Mouse (Mus musculus): ENCODE measurements at regions not wholly inside any gene's neighbourhood (a gene's known extent, or its start where the extent isn't known, plus 50 kb on each side); places are given as distances from the start of the nearest gene placed in this dataset.

GRCm38 (mm10) chr12:10817516-10817915, 333.3 kb downstream of the Kcns3 start:
- no peaks in the 10 kb centered on the region for H3K27me3 ChIP-seq (ENCODE audit: control insufficient read depth, insufficient read depth, low read length)
- H3K4me2 ChIP-seq (replicated peaks; ENCODE audit: low read depth, low read length, severe bottlenecking), result no peak overlapping the region
- no peaks in the 10 kb centered on the region for H3K9me3 ChIP-seq (ENCODE audit: control insufficient read depth, low read length)
- no peak overlapping the region for H3K27ac ChIP-seq (replicated peaks; ENCODE audit: low read depth, low read length)
- DNase-seq (ENCODE audit: low spot score), result no peak
- no peak for TF ChIP-seq POLR2A (IDR thresholded peaks at IDR 0.05; ENCODE audit: borderline replicate concordance, extremely low read depth, insufficient read depth, insufficient read length)
- WGBS, result 82% methylated on average over 2 of the region's 2 CpGs
- H3K4me3 ChIP-seq (replicated peaks; ENCODE audit: low read length), result no peak overlapping the region
- ATAC-seq (ENCODE audit: low FRiP score, low read depth), result no peak
- H3K36me3 ChIP-seq (ENCODE audit: control insufficient read depth, insufficient read depth, low read length), result no peaks in the 10 kb centered on the region
- no peaks in the 10 kb centered on the region for H3K4me1 ChIP-seq (ENCODE audit: control insufficient read depth, insufficient read depth, low read length)
- H3K9ac ChIP-seq (ENCODE audit: low read depth, low read length, severe bottlenecking), result no peak overlapping the region

- DNase-seq (ENCODE audit: low spot score), result no peak
- no peaks in the 10 kb centered on the region for H3K27me3 ChIP-seq (ENCODE audit: control insufficient read depth, insufficient read depth, low read length)
- no peaks in the 10 kb centered on the region for H3K4me1 ChIP-seq (ENCODE audit: control insufficient read depth, insufficient read depth, low read length)
- H3K9ac ChIP-seq (ENCODE audit: low read depth, low read length, severe bottlenecking), result no peak overlapping the region
- ATAC-seq (ENCODE audit: low FRiP score, low read depth), result no peak
- H3K4me2 ChIP-seq (replicated peaks; ENCODE audit: low read depth, low read length, severe bottlenecking), result no peak overlapping the region
- no peak overlapping the region for H3K27ac ChIP-seq (replicated peaks; ENCODE audit: low read depth, low read length)
- no peaks in the 10 kb centered on the region for H3K36me3 ChIP-seq (ENCODE audit: control insufficient read depth, insufficient read depth, low read length)
- H3K9me3 ChIP-seq (ENCODE audit: control insufficient read depth, low read length), result no peaks in the 10 kb centered on the region
- TF ChIP-seq POLR2A (IDR thresholded peaks at IDR 0.05; ENCODE audit: borderline replicate concordance, extremely low read depth, insufficient read depth, insufficient read length), result no peak
- no peak overlapping the region for H3K4me3 ChIP-seq (replicated peaks; ENCODE audit: low read length)
Measured at GRCm38 (mm10) chr12:10810597-10810996, 340.3 kb downstream of the Kcns3 start.

- H3K4me3 ChIP-seq (replicated peaks; ENCODE audit: low read length), result no peak overlapping the region
- no peaks in the 10 kb centered on the region for H3K9me3 ChIP-seq (ENCODE audit: control insufficient read depth, low read length)
- DNase-seq (ENCODE audit: low spot score), result no peak
- TF ChIP-seq POLR2A (IDR thresholded peaks at IDR 0.05; ENCODE audit: borderline replicate concordance, extremely low read depth, insufficient read depth, insufficient read length), result no peak
- 62% methylated on average over 2 of the region's 2 CpGs for WGBS
- H3K4me1 ChIP-seq (ENCODE audit: control insufficient read depth, insufficient read depth, low read length), result no peaks in the 10 kb centered on the region
- H3K27me3 ChIP-seq (ENCODE audit: control insufficient read depth, insufficient read depth, low read length), result no peaks in the 10 kb centered on the region
- H3K9ac ChIP-seq (ENCODE audit: low read depth, low read length, severe bottlenecking), result no peak overlapping the region
- no peak overlapping the region for H3K4me2 ChIP-seq (replicated peaks; ENCODE audit: low read depth, low read length, severe bottlenecking)
- no peak overlapping the region for H3K27ac ChIP-seq (replicated peaks; ENCODE audit: low read depth, low read length)
- H3K36me3 ChIP-seq (ENCODE audit: control insufficient read depth, insufficient read depth, low read length), result no peaks in the 10 kb centered on the region
- no peak for ATAC-seq (ENCODE audit: low FRiP score, low read depth)
Measured at GRCm38 (mm10) chr12:10804491-10804890, 346.4 kb downstream of the Kcns3 start.
